Mouse (Mus musculus): ENCODE results near the gene Ppp1r13b.

DNA sequence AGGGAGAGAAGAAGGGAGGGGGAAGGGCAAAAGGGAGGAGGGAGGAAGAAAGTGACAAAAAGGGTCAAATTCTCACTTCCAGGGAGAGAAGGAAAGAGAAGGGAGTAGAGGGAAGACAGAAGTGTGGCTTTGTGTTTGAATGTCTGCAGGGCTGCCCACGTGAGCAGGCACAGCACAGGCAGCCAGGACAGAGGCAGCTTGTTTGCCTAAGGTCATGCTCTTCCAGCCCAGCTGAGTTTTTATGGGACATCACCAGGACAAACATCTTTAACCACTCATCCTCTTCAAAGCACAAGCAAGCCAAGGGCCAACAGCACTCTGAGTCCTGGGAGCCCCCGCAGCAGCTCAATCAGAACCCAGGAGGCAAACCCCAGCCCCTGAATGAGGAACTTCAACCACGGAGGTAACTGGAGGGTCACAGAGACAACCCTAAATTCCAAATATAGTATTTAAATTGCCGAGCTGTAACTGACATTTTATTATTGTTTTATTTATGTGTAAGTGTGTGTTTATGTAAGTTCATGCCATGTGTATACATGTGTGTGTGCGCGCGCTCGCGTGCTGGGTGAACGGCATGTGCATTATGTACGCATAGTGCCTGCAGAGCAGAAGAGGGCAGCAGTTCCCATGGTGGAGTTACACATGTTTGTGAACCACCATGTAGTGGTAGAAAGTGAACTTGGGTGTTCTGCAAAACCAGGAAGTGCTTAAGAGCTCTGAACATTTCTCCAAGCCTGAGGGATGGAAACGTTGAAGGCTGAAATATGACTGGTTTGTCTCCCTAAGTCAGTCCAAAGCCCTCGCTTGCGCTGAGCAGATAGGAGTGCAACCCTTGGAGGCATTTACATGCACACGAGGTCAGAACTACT, 65.1 kb downstream of the Ppp1r13b start:
- TF ChIP-seq CTCF (IDR thresholded peaks at IDR 0.05; ENCODE audit: control insufficient read depth, insufficient read depth, insufficient read length) (no peak), USF1 (IDR thresholded peaks at IDR 0.05; ENCODE audit: low read depth) (no peak), MAX (IDR thresholded peaks at IDR 0.05) (no peak), MYOD1 (IDR thresholded peaks at IDR 0.05; ENCODE audit: control insufficient read depth, insufficient read length, low read depth) (no peak), MYOG (IDR thresholded peaks at IDR 0.05; ENCODE audit: control insufficient read depth, extremely low read depth, insufficient read length) (no peak), CEBPB (IDR thresholded peaks at IDR 0.05; ENCODE audit: low read depth) (no peak), FOSL1 (IDR thresholded peaks at IDR 0.05; ENCODE audit: insufficient read depth, low read length, poor library complexity, severe bottlenecking) (no peak)
